Mouse (Mus musculus) gastrocnemius, adult 8-10 months (tissue): Measurements from ENCODE around the gene Gatm. TPM values are rescaled to one million over a fixed set of nuclear protein-coding genes. Genes with fewer than 3 reads are reported as not detected.

Experiments used
- microRNA-seq: library from miRNA; unstranded; fragments of <30 nt; microRNA quantifications from one replicate; pipeline ENCODE4 v1.2.0, GENCODE M21; 2022
- total RNA-seq, 4 experiments: library from RNA; stranded (reverse); gene quantifications; 2 replicates each; pipeline ENCODE4 v1.2.4; 2022

Gene Gatm
- total RNA-seq, 4 experiments from 2014 or later = 2.4 to 4.4 (median 3.9) TPM

Small RNAs within 50 kb of the gene (microRNA-seq; reads per million reads assigned to microRNA genes)
- not detected for gene Mir147

Other genes with a start within 250 kb of the Gatm start
- 1 to 10 TPM; 1.3 to 1.9 (median 1.4) TPM for gene Shf, start 242.1 kb downstream of the Gatm start, total RNA-seq
- gene Slc28a2, start 184.8 kb downstream of the Gatm start, total RNA-seq = 1 to 10 TPM; 4.6 to 5.7 (median 5.2) TPM
- under 1 TPM in 2 of 4 experiments, not detected in 2; 0.10 to 0.13 TPM for gene Gm14085, start 126.4 kb downstream of the Gatm start, total RNA-seq
- under 1 TPM in 1 of 4 experiments, not detected in 3; 0.38 TPM for gene AA467197, start 25.7 kb upstream of the Gatm start, total RNA-seq
- gene Slc30a4, start 91.4 kb upstream of the Gatm start, total RNA-seq = 10 to 100 TPM; 13.6 to 18.7 (median 15.7) TPM
- gene Bloc1s6, start 127.2 kb upstream of the Gatm start, total RNA-seq = 10 to 100 TPM; 18.5 to 21.2 (median 19.0) TPM
- gene Sqor, start 153.9 kb upstream of the Gatm start, total RNA-seq = 10 to 100 TPM; 38.0 to 46.5 (median 43.7) TPM